Mouse (Mus musculus): ENCODE measurements around the gene Plg.

Gene Plg

GRCm38 (mm10) chr17:12377981-12378705 lies at the start of gene Plg:
Plg (plus strand) TSS chr17:12378608.
- no peak for DNase-seq (ENCODE audit: extremely low spot score, low read depth, low spot score)

- no peak for DNase-seq (ENCODE audit: extremely low spot score, low read depth, low spot score)
Observed at GRCm38 (mm10) chr17:12335115-12335514, 43.3 kb upstream of the Plg start.

GRCm38 (mm10) chr17:12336073-12336868 lies 42.1 kb upstream of the Plg start:
- no peak for DNase-seq (ENCODE audit: extremely low spot score, low read depth, low spot score)

GRCm38 (mm10) chr17:12337156-12337555 lies 41.3 kb upstream of the Plg start:
- DNase-seq (ENCODE audit: extremely low spot score, low read depth, low spot score) = no peak

GRCm38 (mm10) chr17:12343702-12344376 lies 34.6 kb upstream of the Plg start:
- DNase-seq (ENCODE audit: extremely low spot score, low read depth, low spot score) = no peak

- no peak for DNase-seq (ENCODE audit: extremely low spot score, low read depth, low spot score)
Observed at GRCm38 (mm10) chr17:12347462-12347861, 30.9 kb upstream of the Plg start.

GRCm38 (mm10) chr17:12351564-12351963 lies 26.8 kb upstream of the Plg start:
- DNase-seq (ENCODE audit: extremely low spot score, low read depth, low spot score) = no peak

- no peak for DNase-seq (ENCODE audit: extremely low spot score, low read depth, low spot score)
Observed at GRCm38 (mm10) chr17:12352781-12353180, 25.6 kb upstream of the Plg start.

GRCm38 (mm10) chr17:12359876-12360275 lies 18.5 kb upstream of the Plg start:
- DNase-seq (ENCODE audit: extremely low spot score, low read depth, low spot score) = no peak

- no peak for DNase-seq (ENCODE audit: extremely low spot score, low read depth, low spot score)
Observed at GRCm38 (mm10) chr17:12363601-12364425, 14.6 kb upstream of the Plg start.

GRCm38 (mm10) chr17:12364426-12364735 lies 14.0 kb upstream of the Plg start:
- no peak for DNase-seq (ENCODE audit: extremely low spot score, low read depth, low spot score)

- no peak for DNase-seq (ENCODE audit: extremely low spot score, low read depth, low spot score)
Observed at GRCm38 (mm10) chr17:12367373-12367930, 11.0 kb upstream of the Plg start.

GRCm38 (mm10) chr17:12369393-12369792 lies 9.0 kb upstream of the Plg start:
- DNase-seq (ENCODE audit: extremely low spot score, low read depth, low spot score) = no peak

- DNase-seq (ENCODE audit: extremely low spot score, low read depth, low spot score) = no peak
Observed at GRCm38 (mm10) chr17:12370289-12370688, 8.1 kb upstream of the Plg start.

- DNase-seq (ENCODE audit: extremely low spot score, low read depth, low spot score) = no peak
Observed at GRCm38 (mm10) chr17:12371310-12371925, 7.0 kb upstream of the Plg start.

GRCm38 (mm10) chr17:12372021-12372420 lies 6.4 kb upstream of the Plg start:
- peak; percentile 37 for DNase-seq (ENCODE audit: extremely low spot score, low read depth, low spot score)

- no peak for DNase-seq (ENCODE audit: extremely low spot score, low read depth, low spot score)
Observed at GRCm38 (mm10) chr17:12373601-12374144, 4.7 kb upstream of the Plg start.

- no peak for DNase-seq (ENCODE audit: extremely low spot score, low read depth, low spot score)
Observed at GRCm38 (mm10) chr17:12380287-12380686, 1.9 kb downstream of the Plg start.

- no peak for DNase-seq (ENCODE audit: extremely low spot score, low read depth, low spot score)
Observed at GRCm38 (mm10) chr17:12381579-12381978, 3.2 kb downstream of the Plg start.

GRCm38 (mm10) chr17:12382531-12382930 lies 4.1 kb downstream of the Plg start:
- no peak for DNase-seq (ENCODE audit: extremely low spot score, low read depth, low spot score)

All from hindlimb bud, embryonic 11.5 days (tissue).